Mouse (Mus musculus): ENCODE measurements around the gene Pcnx.
"Not testable (repeated sequence)": the region's sequence is repeated elsewhere in the genome, so short reads cannot be mapped to it uniquely, and the experiment has no call there.

Pcnx gene

DNA sequence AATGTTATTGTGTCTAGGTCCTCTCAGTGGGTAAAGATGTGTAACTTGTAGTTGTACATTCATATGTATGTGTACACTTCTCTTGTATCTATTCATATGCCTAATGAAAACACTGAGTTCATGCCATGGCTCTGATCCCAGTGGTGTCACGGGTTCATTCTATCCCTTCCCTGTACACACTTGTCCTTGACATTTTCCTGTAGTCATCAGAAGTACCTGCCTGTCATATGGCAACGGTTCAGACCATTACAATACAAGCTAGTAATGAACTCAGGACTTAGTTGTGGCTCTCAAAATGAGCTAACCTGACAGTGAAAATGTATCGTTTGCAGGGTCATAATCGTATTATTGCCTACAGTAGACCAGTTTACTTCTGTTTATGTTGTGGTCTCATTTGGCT, 98.5 kb downstream of the Pcnx start:
- DNase-seq (ENCODE audit: low read depth, low spot score): no peak

DNA sequence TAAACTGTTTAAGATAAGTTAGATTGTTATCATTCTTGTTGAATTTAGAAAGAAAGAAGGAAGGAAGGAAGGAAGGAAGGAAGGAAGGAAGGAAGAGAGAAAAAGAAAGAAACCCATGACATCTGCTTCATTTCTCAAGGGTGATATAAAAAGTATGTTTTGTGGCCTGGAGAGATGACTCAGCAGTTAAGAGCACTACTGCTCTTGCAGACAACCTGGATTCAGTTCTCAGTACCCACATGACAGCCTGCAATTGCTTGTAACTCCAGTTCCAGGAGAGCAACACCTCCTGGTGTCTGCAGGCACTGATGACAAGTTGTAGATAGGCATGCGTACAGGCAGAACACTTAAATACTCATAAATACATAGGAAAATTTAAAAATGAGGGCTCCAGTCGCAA, 105.6 kb downstream of the Pcnx start:
- DNase-seq (ENCODE audit: low read depth, low spot score): no peak

DNA sequence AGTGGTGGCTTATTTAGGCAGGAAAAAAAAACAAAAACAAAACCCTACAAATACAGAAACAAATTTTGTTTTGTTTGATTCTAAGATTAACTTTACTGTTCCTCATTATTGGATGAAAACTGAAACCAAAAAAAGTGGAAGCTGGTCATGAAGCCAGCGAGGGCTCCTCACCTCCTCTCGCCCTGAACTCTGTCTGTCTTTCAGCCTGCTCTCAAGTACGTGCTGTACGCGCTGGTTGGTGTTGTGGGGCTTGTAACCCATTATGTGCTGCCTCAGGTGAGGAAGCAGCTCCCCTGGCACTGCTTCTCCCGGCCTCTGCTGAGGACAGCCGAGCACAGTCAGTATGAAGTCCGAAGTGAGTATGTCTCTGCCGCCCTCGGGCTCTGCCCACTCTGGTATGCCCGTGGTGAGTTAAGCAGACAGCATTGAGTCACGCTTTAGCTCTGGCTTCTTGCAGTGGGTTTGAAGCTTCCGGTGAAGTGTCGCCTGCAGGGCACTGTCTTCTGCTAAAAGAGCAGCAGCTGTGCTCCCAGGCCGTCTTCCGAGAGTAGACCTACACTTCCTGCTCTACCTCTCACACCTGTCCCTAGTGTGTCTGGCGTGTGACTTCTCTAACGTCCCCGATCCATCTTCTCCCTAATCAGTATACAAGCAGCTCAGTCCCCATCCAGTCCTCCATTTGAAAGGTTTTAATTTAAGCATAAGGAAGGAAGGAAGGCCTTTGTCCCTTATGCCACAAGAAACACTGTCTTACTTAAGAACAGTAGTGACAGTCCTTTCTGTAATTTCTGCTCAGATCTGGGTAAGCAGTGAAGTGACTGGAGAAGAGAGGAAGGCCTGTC, 111.4 kb downstream of the Pcnx start:
- peak; percentile 69 for DNase-seq (ENCODE audit: low read depth, low spot score)

DNA sequence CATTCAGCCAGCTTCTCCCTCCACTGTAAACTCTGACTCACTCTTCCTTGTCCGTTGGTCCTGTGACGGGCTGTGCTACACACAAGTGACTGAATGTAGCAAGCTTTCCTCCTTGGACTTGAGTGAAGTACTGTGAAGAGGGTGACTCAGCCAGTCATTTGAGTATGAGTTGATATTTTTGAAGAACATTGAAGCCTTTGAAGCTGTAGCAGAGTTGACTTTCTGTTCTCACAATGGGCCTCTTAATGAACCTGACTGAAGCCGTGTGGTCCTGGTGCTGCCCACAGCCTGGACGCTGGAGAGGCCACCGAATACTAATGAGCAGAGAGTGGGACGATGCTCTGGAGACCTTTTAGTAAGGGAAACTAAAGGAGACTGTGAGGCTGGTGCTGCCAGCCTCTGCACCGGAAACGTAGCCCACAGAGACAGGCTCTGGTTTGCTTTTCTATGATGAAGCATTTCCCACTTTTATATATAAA, 112.1 kb downstream of the Pcnx start:
- peak; percentile 27 for DNase-seq (ENCODE audit: low read depth, low spot score)

DNA sequence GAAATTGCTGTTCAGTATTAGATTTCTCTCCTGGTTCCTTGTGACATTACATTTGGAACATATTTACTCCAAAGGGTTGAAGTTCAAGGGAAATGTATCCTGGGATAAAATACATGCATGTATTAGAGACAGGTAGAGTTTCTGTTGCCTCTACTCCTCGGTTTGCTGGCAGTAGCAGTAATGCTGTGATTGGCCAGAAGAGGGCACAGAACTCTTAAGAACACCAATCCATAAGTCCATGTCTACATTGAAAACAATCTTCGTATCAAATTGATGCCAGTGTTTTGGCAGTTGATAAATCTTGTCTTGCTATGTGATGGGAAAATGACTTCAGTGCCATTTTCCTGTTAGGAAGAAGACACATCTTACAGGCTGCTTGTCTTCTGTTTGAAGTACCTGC, 115.0 kb downstream of the Pcnx start:
- DNase-seq (ENCODE audit: low read depth, low spot score): peak; percentile 61

DNA sequence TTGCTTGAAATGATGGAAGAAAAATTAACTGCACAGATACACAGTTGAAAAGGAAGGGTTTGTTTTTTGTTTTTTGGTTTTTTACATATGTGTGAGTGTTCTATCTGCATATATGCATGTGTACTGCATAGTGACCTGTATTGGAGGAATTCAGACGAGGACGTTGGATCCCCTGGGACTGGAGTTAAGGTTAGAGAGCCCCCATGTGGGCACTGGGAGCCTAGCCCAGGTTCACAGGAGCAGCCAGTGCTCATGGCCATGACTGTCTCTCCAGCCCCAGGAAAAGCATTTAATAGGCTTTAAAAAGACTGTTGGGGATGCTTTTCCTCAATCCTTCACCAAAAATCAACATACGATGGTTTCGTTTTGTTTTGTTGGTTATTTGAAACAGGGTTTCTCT, 117.5 kb downstream of the Pcnx start:
- no peak for DNase-seq (ENCODE audit: low read depth, low spot score)

DNA sequence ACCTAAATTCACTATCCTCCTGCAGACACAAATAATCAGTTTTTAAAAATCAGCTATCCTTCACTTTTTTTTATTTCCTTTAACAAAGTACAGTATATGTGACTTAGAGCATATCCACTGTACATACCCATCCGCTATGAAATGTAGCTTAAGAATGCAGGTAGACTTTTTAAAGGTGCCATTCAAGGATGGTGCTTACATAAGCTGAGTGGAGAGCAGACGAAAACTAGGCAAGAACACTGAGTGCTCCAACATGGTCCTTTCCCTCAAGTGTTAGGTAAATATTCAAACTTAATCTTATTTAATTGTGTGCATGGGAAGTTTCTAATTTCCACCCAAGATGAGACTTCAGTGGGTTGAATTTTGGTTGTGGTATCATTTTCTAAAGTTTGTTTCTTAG, 119.5 kb downstream of the Pcnx start:
- DNase-seq (ENCODE audit: low read depth, low spot score): no peak

DNA sequence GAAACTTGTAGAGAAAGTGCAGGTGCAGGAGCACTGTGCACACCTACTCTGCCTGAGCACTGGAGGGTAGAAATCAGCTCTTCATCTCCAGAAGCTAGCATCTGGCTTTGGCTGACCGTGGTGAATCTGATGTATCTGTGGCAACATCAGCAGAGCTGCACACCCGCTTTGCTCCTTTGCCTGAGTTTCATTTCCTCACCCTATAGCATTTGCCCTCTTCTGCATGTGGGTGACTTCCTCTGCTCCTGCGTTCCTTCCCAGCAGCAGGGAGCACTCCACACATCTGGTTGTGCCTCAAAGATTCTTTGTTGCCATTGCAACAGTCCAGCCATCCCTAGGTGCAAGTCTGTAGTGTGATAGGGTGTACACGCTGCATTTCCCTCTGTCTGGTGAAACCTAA, 132.3 kb downstream of the Pcnx start:
- no peak for DNase-seq (ENCODE audit: low read depth, low spot score)

DNA sequence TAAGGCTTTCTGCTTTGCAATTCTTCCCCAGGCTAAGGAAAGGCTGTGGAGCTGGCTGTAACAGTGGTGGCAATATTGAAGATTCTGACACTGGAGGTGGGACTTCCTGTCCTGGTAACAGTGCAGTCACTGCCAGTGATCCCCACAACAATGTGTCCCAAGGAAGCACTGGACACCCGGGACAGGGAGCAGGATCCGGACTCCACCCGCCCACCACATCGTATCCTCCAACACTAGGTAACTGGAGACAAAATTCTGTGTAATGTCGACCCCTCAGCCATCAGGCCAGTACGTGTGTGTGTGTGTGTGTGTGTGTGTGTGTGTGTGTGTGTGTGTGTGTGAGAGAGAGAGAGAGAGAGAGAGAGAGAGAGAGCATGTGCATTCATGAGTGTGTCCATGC, 133.2 kb downstream of the Pcnx start:
- no peak for DNase-seq (ENCODE audit: low read depth, low spot score)

DNA sequence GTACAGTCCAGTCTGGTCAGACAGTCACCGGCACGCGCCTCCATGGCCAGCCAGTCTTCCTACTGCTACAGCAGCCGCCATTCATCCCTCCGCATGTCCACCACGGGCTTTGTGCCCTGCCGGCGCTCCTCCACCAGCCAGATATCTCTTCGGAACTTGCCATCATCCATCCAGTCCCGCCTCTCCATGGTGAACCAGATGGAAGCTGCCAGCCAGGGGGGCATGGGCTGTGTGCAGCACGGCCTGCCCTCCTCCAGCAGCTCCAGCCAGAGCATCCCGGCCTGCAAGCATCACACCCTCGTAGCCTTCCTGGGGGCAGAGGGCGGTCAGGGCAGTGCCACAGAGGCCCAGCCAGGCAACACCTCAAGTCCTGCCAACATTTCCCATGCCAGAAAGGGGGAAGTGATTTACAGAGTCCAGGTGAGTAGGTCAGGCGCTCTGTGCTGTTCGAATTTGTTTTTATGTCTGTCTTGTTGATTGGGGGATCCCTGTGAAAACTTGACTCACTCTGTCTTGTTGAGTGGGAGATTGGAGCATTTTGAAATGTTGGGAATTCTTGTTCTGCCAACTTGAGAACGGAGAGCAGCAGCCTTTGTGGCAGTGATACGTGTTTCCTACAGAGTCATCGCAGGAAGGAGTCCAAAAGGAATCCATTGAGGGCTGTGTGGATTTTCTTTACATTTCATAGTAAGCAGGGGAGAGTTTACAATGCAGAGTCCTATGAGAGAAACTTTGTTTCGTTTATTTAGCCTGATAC, 135.3 kb downstream of the Pcnx start:
- DNase-seq (ENCODE audit: low read depth, low spot score): no peak

DNA sequence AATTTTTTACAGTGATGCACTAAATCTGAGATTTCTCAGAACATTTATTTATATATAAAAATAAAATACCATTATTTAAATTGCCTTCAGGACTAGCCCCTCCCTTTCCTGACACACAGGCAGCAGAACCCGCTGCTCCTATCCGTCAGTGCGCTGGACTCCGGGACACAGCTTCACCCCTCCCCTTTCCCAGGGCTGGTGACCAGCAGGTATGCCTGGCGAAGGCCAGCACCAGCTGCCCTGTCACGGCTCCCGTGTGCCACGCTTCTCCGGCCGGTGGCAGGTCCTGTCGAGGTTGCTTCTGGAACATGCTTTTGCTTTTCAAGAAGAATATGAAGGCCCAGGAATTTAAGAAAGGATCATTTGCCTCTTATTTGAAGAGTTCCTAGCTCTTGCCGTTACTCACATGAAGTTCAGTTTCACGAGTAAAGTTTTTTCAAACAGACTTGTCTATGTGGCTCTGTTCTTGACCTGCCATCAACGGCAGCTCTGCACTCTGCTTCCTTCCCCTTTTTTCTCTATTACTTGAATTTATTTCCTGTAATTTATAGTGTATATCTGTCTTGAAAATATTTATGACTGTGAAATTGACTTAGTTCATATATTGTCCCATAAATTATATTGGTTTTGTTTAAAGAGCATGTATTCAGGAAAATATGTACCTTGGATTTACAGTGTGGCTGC, 137.0 kb downstream of the Pcnx start:
- DNase-seq (ENCODE audit: low read depth, low spot score): no peak

DNA sequence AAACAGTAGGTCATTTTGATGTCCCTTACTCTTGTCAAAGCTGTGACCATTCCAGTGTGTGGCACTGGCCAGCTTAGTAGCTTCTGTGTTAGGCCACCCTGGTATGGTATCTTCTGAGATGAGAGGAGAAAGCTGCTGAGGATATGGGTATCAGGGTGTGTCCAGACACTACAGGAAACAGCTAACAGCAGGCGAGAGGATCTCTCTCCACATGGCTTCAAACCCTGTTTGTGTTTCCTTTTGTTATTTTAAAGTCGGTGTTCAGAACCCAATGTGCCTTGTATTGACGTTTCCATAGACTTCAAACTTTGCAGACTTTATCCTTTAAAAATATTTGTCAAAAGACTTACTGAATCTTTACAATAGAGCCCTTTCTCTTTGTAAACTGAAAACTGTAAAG, 137.7 kb downstream of the Pcnx start:
- DNase-seq (ENCODE audit: low read depth, low spot score): no peak

DNA sequence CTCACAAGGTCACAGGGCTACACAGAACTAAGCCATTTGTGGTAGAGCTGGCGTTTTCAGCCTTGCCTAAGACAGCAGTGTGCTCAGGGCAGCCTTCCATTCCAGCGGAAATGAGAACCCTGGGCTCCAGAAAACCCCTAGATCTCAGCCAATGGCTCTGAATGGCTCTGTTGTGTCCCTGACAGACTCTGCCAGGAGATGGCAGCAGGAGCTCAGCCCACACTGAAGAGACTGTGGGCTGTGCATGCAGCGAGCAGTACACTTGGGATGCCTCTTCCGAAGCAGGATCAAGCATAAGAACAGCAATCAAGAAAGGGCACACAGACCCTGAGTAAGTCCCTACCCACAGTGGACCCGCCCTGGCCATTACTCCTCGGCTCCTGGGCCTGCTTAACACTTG, 142.9 kb downstream of the Pcnx start:
- DNase-seq (ENCODE audit: low read depth, low spot score): not testable (repeated sequence)

DNA sequence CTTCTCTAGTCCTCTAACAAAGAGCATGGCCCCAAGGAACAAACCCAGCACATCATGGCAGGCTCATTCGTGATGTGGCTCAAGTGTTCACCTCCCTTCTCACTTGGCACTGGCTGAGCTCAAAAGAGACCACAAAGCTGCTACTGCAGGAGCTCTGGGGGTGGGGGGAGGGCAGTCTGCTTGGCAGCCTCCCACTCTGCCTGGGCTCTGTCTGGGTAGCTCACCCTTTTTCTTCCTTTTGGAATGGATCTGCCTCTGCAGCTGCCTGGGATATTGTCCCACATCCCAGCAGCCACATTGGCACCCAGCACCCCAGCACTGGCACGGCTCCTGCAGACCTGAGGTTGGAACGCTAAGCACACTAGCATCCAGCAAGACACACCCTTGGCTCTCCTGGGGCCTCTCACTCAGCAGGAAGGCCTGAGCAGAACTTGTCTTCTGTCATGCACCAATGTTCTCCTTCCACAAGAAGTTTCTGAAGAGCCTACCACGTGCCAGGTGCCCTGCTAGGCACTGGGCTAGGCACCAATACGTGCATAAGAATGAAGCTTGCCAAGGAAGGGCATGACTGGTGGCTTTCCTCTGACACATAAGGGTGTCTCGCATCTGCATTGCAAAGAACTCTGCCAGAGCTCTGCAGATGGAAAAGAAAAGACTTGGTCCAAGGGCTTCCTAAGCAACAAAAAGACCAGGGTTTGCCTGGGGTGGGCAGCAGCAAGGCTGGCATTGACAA, 166.2 kb downstream of the Pcnx start:
- not testable (repeated sequence) for DNase-seq (ENCODE audit: low read depth, low spot score)

DNA sequence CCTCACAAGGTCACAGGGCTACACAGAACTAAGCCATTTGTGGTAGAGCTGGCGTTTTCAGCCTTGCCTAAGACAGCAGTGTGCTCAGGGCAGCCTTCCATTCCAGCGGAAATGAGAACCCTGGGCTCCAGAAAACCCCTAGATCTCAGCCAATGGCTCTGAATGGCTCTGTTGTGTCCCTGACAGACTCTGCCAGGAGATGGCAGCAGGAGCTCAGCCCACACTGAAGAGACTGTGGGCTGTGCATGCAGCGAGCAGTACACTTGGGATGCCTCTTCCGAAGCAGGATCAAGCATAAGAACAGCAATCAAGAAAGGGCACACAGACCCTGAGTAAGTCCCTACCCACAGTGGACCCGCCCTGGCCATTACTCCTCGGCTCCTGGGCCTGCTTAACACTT, 173.7 kb downstream of the Pcnx start:
- not testable (repeated sequence) for DNase-seq (ENCODE audit: low read depth, low spot score)

DNA sequence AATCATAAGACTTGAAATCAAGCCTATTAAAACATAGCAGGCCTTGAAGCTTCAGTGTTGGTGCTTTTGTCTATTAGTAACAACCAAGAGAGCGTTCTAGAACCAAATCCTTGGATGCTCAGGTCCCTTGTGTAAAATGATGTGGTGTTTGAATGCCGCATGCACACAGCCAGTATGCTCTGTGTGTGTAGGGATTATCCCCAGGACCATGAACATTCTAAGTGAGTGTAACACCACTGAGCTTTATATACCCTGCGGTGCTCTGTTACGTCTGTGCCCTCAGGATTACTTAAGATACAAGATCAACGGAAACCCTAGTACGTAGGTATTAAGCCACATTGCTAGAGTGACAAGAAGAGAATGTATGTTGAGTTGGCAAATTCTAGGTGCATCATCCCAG, 174.2 kb downstream of the Pcnx start:
- not testable (repeated sequence) for DNase-seq (ENCODE audit: low read depth, low spot score)

DNA sequence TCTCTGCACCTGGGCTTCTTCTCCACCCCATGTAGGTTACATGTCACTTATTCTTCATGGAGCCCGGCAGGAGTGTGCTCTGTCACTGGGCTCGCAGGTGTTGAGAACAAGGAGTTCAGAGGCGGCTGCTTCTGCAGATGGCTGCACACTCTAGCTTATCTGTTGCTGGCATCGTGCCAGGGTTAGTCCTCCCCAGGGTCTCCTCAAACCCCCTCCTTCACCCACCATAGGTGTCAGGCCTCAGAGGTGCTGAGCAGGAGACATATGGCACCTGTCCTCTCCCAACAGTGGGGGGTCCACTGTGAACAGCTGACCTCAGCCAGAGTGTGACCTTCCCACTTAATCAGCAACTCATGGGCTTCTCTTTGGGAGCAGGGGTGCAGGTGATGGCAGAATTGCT, 184.3 kb downstream of the Pcnx start:
- DNase-seq (ENCODE audit: low read depth, low spot score): not testable (repeated sequence)
